Mouse (Mus musculus) E14TG2a.4 (cell line): ENCODE measurements around the gene Yaf2.
"Not testable (repeated sequence)": the region's sequence is repeated elsewhere in the genome, so short reads cannot be mapped to it uniquely, and the experiment has no call there.

Experiments used
- CTCF ChIP-seq: conservative IDR thresholded peaks from 2 replicates; pipeline ENCODE4 v1.5.1; 2014; ENCODE audit warnings: low read length
- NANOG ChIP-seq: IDR thresholded peaks from 2 replicates; pipeline ENCODE4 v1.6.1; 2014; ENCODE audit warnings: borderline replicate concordance, low read length, mixed read lengths
- POU5F1 ChIP-seq: IDR thresholded peaks from 2 replicates; pipeline ENCODE4 v1.6.1; 2014; ENCODE audit warnings: low read length, borderline replicate concordance

- not testable (repeated sequence) for TF ChIP-seq CTCF, NANOG, POU5F1
Observed at GRCm38 (mm10) chr15:93236456-93236855, 100.3 kb downstream of the Yaf2 start.
